Mouse (Mus musculus) splenic B cell, adult 2 months (primary cell): ENCODE measurements around the gene Trex1.
A peak's percentile ranks its signal among the peaks of the same experiment; 100 is the strongest.

Experiments used
- DNase-seq: peaks from one replicate; pipeline ENCODE4 v3.0.0-alpha.2; 2011; ENCODE audit warnings: low read depth, low spot score
- H3K27me3 ChIP-seq: 2 replicates; pipeline ENCODE4 v1.6.1; 2012; ENCODE audit warnings: mild to moderate bottlenecking, low read length, moderate library complexity, mixed read lengths; ENCODE audit not compliant: control insufficient read depth, poor library complexity, insufficient read depth, severe bottlenecking
- H3K36me3 ChIP-seq: 2 replicates; pipeline ENCODE4 v1.6.1; 2012; ENCODE audit warnings: mild to moderate bottlenecking, low read length, moderate library complexity, mixed read lengths; ENCODE audit not compliant: control insufficient read depth, poor library complexity, insufficient read depth, severe bottlenecking

Gene Trex1

GRCm38 (mm10) chr9:109060898-109061295 lies 1.4 kb upstream of the Trex1 start:
- DNase-seq: no peak
- peaks cover 13% of the 10 kb centered on the region for H3K36me3 ChIP-seq
- no peaks in the 10 kb centered on the region for H3K27me3 ChIP-seq

- Histone ChIP-seq H3K27me3 (no peaks in the 10 kb centered on the region), H3K36me3 (peaks cover 13% of the 10 kb centered on the region)
- peak; percentile 36 for DNase-seq
Observed at GRCm38 (mm10) chr9:109060184-109060897, 807 bp upstream of the Trex1 start.

- peak; percentile 34 for DNase-seq
- Histone ChIP-seq H3K36me3 (peaks cover 13% of the 10 kb centered on the region), H3K27me3 (no peaks in the 10 kb centered on the region)
Observed at GRCm38 (mm10) chr9:109058006-109058765, 1.3 kb downstream of the Trex1 start.

- no peaks in the 10 kb centered on the region for H3K27me3 ChIP-seq
- peaks cover 13% of the 10 kb centered on the region for H3K36me3 ChIP-seq
- peak; percentile 72 for DNase-seq
Observed at GRCm38 (mm10) chr9:109057543-109057942, 2.0 kb downstream of the Trex1 start.

GRCm38 (mm10) chr9:109056916-109057315 lies 2.6 kb downstream of the Trex1 start:
- peaks cover 13% of the 10 kb centered on the region for H3K36me3 ChIP-seq
- no peak for DNase-seq
- no peaks in the 10 kb centered on the region for H3K27me3 ChIP-seq

- H3K27me3 ChIP-seq: no peaks in the 10 kb centered on the region
Observed at GRCm38 (mm10) chr9:109056081-109056690, 3.3 kb downstream of the Trex1 start.

GRCm38 (mm10) chr9:109055271-109056030 lies 4.1 kb downstream of the Trex1 start:
- peak; percentile 31 for DNase-seq
- Histone ChIP-seq H3K36me3 (peaks cover 13% of the 10 kb centered on the region), H3K27me3 (no peaks in the 10 kb centered on the region)

More at GRCm38 (mm10) chr9:109056081-109056690, 3.3 kb downstream of the Trex1 start:
- H3K36me3 ChIP-seq: peaks cover 13% of the 10 kb centered on the region
- no peak for DNase-seq

- H3K36me3 ChIP-seq: peaks cover 13% of the 10 kb centered on the region
- no peaks in the 10 kb centered on the region for H3K27me3 ChIP-seq
- DNase-seq: peak; percentile 87
Observed at GRCm38 (mm10) chr9:109054712-109055111, 4.8 kb downstream of the Trex1 start.

GRCm38 (mm10) chr9:109053851-109054250 lies 5.7 kb downstream of the Trex1 start:
- peak; percentile 16 for DNase-seq
- Histone ChIP-seq H3K27me3 (no peaks in the 10 kb centered on the region), H3K36me3 (peaks cover 13% of the 10 kb centered on the region)

GRCm38 (mm10) chr9:109053366-109053765 lies 6.2 kb downstream of the Trex1 start:
- DNase-seq: no peak
- H3K36me3 ChIP-seq: peaks cover 13% of the 10 kb centered on the region
- no peaks in the 10 kb centered on the region for H3K27me3 ChIP-seq

- DNase-seq: peak; percentile 58
Observed at GRCm38 (mm10) chr9:109052490-109053260, 6.9 kb downstream of the Trex1 start.

GRCm38 (mm10) chr9:109051651-109052489 lies 7.7 kb downstream of the Trex1 start:
- Histone ChIP-seq H3K27me3 (no peaks in the 10 kb centered on the region), H3K36me3 (peaks cover 9% of the 10 kb centered on the region)
- peak; percentile 94 for DNase-seq

More at GRCm38 (mm10) chr9:109052490-109053260, 6.9 kb downstream of the Trex1 start:
- peaks cover 11% of the 10 kb centered on the region for H3K36me3 ChIP-seq
- no peaks in the 10 kb centered on the region for H3K27me3 ChIP-seq

GRCm38 (mm10) chr9:109051011-109051501 lies 8.5 kb downstream of the Trex1 start:
- H3K27me3 ChIP-seq: no peaks in the 10 kb centered on the region
- DNase-seq: peak; percentile 91
- H3K36me3 ChIP-seq: peaks cover under 1% of the 10 kb centered on the region
